Comparison of ENCODE assay signal across 8 mouse cellular contexts in the genomic region with DNA sequence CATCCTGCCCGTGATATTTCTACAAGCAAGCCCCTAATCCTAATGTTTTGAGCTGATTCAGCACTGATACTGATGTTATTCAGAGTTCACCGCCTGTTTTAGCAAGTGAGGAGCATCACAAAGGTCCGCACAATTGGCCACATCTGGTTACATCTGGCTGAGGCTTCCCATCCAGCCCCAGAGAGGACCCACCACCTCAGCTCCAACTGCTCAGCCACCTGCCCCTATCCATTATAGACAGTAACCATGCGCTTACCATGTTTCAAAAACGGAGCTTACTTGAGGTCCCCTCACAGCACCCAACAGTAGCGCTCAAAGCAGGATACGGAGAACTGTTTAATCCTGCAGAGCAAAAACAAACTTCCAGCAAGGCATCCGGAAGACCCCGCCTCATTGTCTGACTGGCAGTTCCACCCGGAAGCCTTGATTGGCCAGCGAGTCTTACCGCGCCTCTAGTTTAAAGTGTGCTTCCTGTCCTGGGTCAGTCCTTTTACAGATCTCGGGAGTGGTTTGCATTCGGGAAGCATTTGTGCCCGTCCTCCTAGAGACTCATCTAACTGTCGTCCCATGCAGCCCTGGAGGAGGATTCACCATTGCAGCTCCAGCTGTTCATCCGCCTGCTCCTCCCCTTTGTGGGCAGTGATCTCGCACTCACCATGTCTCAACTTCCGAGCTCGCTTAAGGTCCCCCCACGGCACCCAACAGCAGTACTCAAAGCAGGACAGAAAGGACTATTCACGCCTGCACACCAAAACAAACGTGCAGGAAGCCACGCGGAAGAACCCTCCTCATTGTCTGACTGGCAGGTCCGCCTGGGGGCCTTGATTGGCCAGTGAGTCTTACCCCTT.
DNase-seq lines count a peak whose midpoint lies in the region; ATAC-seq and TF ChIP-seq lines count a peak whose summit lies in the region.
"Not testable (repeated sequence)": the region's sequence is repeated elsewhere in the genome, so short reads cannot be mapped to it uniquely, and the experiment has no call there.

No protein-coding gene starts in this region.

- peak; percentile 79 for TF ChIP-seq POLR2A in ES-Bruce4 (IDR thresholded peaks at IDR 0.05; ENCODE audit: insufficient read depth, low read length)

- peak; percentile 88 to 89 for DNase-seq in heart, postnatal 10 days
- peak; percentile 73 for DNase-seq in large intestine, adult 2 months (ENCODE audit: low read depth, low spot score)
- DNase-seq in liver, postnatal 0 days = peak; percentile 75
- DNase-seq in testis, postnatal 10 days (ENCODE audit: low spot score) = peak; percentile 70

- intact Hi-C loops in heart, postnatal 10 days (cut with DNase I) = not testable (repeated sequence)

- not testable (repeated sequence) for H3K4me1 ChIP-seq in ES-Bruce4 (ENCODE audit: control insufficient read depth, insufficient read depth, low read length); forebrain, embryonic 13.5 days; liver, postnatal 0 days (ENCODE audit: insufficient read depth); neural tube, embryonic 14.5 days (ENCODE audit: control insufficient read depth, insufficient read depth, low read length)

- H3K27me3 ChIP-seq in ES-Bruce4 (ENCODE audit: control insufficient read depth, insufficient read depth, low read length, poor library complexity, severe bottlenecking); forebrain, embryonic 13.5 days; liver, postnatal 0 days (ENCODE audit: insufficient read depth, low read length); neural tube, embryonic 14.5 days (ENCODE audit: control insufficient read depth, insufficient read depth, low read length): not testable (repeated sequence)

- peak overlapping the region; percentile 99 for H3K4me3 ChIP-seq in ES-Bruce4 (ENCODE audit: low read depth, low read length)
- peak overlapping the region; percentile 58 for H3K4me3 ChIP-seq in forebrain, embryonic 13.5 days
- peak overlapping the region; percentile 59 for H3K4me3 ChIP-seq in liver, postnatal 0 days (ENCODE audit: low read depth, low read length)
- H3K4me3 ChIP-seq in neural tube, embryonic 14.5 days (ENCODE audit: low read depth, low read length) = peak overlapping the region; percentile 50

- 2% methylated on average over 27 of the region's 27 CpGs for WGBS in forebrain, embryonic 13.5 days
- 1% methylated on average over 27 of the region's 27 CpGs for whole genome bisulfite sequencing in large intestine, adult 2 months
- 1% methylated on average over 27 of the region's 27 CpGs for WGBS in liver, postnatal 0 days (ENCODE audit: insufficient replicate concordance)
- 3% methylated on average over 27 of the region's 27 CpGs for WGBS in neural tube, embryonic 14.5 days

- peak overlapping the region; percentile 75 for H3K9ac ChIP-seq in ES-Bruce4 (ENCODE audit: low read depth, poor library complexity, severe bottlenecking)
- peak overlapping the region; percentile 68 for H3K9ac ChIP-seq in forebrain, embryonic 13.5 days
- H3K9ac ChIP-seq in liver, postnatal 0 days (replicated peaks) = peak overlapping the region; percentile 65
- peak overlapping the region; percentile 53 for H3K9ac ChIP-seq in neural tube, embryonic 14.5 days (replicated peaks; ENCODE audit: low read depth, low read length)

- peak overlapping the region; percentile 69 for H3K4me2 ChIP-seq in forebrain, embryonic 13.5 days
- H3K4me2 ChIP-seq in liver, postnatal 0 days (ENCODE audit: low read depth, low read length) = peak overlapping the region; percentile 68
- peak overlapping the region; percentile 59 for H3K4me2 ChIP-seq in neural tube, embryonic 14.5 days (ENCODE audit: low read depth, low read length)

- peak overlapping the region; percentile 97 for H3K27ac ChIP-seq in ES-Bruce4 (ENCODE audit: insufficient read depth, low read length)
- H3K27ac ChIP-seq in forebrain, embryonic 13.5 days = peak overlapping the region; percentile 59; the same call in 1 of the 2 replicates
- H3K27ac ChIP-seq in liver, postnatal 0 days (ENCODE audit: low read depth) = peak overlapping the region; percentile 82
- 0 out of 2 replicates have a peak overlapping the region, but pooled peaks have one; percentile 28 for H3K27ac ChIP-seq in neural tube, embryonic 14.5 days (ENCODE audit: low read depth, low read length)

- ATAC-seq in cerebellum, adult (ENCODE audit: insufficient number of reproducible peaks, low FRiP score, low TSS enrichment) = peak; percentile 94
- ATAC-seq in forebrain, embryonic 13.5 days = peak; percentile 100
- ATAC-seq in liver, postnatal 0 days = peak; percentile 93
- peak; percentile 100 for ATAC-seq in neural tube, embryonic 14.5 days (ENCODE audit: low read depth)

- TF ChIP-seq EP300 in ES-Bruce4 (IDR thresholded peaks at IDR 0.05; ENCODE audit: insufficient read depth, low read depth, low read length); liver, postnatal 0 days (IDR thresholded peaks at IDR 0.05; ENCODE audit: low read depth): not testable (repeated sequence)

- H3K36me3 ChIP-seq in ES-Bruce4 (ENCODE audit: control insufficient read depth, insufficient read depth, low read length, poor library complexity, severe bottlenecking); forebrain, embryonic 13.5 days (ENCODE audit: poor library complexity, severe bottlenecking); liver, postnatal 0 days (replicated peaks; ENCODE audit: insufficient read depth, low read length); neural tube, embryonic 14.5 days (ENCODE audit: control insufficient read depth, insufficient read depth, low read length): not testable (repeated sequence)

- TF ChIP-seq CTCF in ES-Bruce4 (IDR thresholded peaks at IDR 0.05; ENCODE audit: low read depth, low read length); liver, postnatal 0 days (IDR thresholded peaks at IDR 0.05; ENCODE audit: low read depth): not testable (repeated sequence)

- H3K9me3 ChIP-seq in ES-Bruce4 (replicated peaks; ENCODE audit: control insufficient read depth, insufficient read depth, low read length, poor library complexity, severe bottlenecking); forebrain, embryonic 13.5 days (replicated peaks); liver, postnatal 0 days (ENCODE audit: low read length); neural tube, embryonic 14.5 days (ENCODE audit: control insufficient read depth, low read length): not testable (repeated sequence)

Comparison
In these comparisons a context has a peak if more than half of its experiments do, and no peak if none do; other contexts are left out.
1. Peak in every context shown above with its lines: DNase-seq, ATAC-seq, H3K4me3 ChIP-seq and H3K27ac ChIP-seq.
2. H3K27ac ChIP-seq: peak in every context shown above with its lines; median percentile 97 in ES-Bruce4; 82 in liver, postnatal 0 days; 59 in forebrain, embryonic 13.5 days; 28 in neural tube, embryonic 14.5 days.